Mouse (Mus musculus): ENCODE results near the gene Crot.
"Not testable (repeated sequence)": the region's sequence is repeated elsewhere in the genome, so short reads cannot be mapped to it uniquely, and the experiment has no call there.

GRCm38 (mm10) chr5:9006585-9006984 is 9.5 kb upstream of the Crot start:
- not testable (repeated sequence) for TF ChIP-seq CTCF (IDR thresholded peaks at IDR 0.05; ENCODE audit: low read depth, low read length); POLR2AphosphoS5 (IDR thresholded peaks at IDR 0.05; ENCODE audit: insufficient replicate concordance, low read depth, low read length); GATA1 (IDR thresholded peaks at IDR 0.05; ENCODE audit: borderline replicate concordance, low read length); GATA2 (IDR thresholded peaks at IDR 0.05; ENCODE audit: borderline replicate concordance, low read depth, low read length); TAL1 (conservative IDR thresholded peaks at IDR 0.05; ENCODE audit: low read depth, low read length)

Data from G1E (cell line).